Mouse (Mus musculus) thymus, postnatal 10 days (tissue): ENCODE measurements at regions not wholly inside any gene's neighbourhood (a gene's known extent, or its start where the extent isn't known, plus 50 kb on each side); places are given as distances from the start of the nearest gene placed in this dataset.

Experiments used
- DNase-seq, 2 experiments: peaks; one replicate each; pipeline ENCODE4 v3.0.0; 2021; ENCODE audit warnings: low spot score in 2 of 2

DNA sequence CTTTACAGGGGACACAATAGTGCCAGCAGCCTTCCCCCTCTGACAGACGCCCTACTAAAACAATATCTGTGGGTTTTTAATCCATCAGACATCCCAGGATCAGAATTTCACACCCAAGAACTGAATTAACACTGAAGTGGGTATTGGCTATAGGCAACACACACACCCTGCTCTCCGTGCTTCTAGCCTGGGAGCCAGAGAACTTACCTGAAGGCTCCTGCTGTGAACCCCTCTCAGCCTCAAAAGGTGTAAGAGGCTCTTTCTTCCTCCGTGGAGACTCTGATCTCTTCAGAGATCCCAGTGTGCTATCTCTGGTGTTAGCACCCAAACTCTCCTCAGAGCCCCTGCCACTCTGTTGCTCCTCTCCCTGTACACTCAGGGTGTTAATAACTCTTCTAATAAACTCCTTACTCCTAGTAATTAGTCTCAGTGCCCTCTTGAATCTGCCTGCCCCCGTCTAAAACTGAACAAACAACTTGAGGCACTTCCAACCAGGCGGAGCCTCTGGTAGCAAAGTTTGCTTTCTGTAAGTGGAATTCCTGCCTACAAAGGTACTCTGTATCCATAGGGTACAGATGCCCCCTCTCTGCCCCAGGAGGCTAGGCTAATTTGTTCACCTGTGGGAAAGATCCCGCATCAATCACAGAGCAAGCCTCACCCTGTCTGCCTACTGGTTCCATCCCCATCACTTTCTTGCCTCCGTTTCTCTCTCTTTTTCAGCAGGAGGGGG lies 452.9 kb upstream of the Fam19a5 start:
- DNase-seq, result no peak

DNA sequence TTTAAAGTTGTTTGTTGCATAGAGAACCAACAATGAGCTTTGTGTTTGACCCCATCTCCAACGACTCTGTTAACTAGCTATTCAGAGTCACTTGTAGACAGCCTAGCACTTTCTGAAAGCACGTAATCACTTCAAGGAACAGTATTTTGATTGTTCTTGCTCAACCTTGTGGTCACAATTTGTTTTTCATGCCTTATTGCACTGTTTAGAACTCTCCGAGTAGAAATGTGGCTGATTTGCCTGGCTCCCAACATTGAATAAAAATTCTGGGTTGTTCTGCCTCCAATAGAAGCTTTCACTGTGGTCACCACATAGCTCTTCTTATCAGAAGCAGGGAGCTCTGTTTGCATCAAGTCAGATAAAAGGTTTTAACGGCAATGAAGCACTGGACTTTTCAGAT lies 446.9 kb upstream of the Fam19a5 start:
- DNase-seq, result no peak

DNA sequence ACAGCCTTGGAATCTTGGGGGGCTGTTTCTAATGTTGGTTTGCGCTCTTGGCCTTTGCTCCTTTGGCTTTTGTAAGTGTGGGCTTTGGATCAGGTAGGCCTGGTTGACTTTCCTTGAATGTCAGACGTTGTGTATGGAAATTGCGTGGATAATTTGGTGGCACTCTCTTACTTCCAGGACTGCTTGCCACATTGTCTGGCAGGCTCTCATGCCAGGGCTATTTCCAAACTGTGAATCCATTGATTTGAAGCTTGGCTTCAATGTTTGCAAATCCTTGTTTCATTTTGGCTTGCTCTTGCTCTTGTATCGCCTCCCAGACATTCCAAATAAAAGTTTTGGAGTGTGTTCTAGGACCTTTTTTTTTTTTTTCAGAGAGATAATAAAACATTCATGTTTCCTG lies 443.0 kb upstream of the Fam19a5 start:
- no peak for DNase-seq

DNA sequence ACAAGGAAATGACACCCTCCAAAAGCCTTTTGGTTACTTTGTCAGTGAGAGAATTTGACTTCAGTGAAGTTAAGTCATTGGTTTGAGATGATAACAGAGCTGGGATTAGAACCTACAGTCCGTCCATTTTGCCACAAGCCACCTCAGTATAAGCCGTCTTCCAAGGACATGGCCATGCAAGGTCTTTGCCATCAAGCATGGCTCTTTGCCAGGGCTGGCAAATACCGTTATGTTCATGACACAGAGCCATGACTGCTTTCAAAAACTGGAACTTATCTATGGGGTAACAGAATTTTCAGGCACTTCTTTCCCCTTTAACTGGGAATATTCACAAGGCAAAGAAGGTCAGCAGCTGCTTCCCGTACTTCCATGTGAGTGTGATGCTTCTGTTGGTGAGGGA lies 441.9 kb upstream of the Fam19a5 start:
- no peak for DNase-seq

DNA sequence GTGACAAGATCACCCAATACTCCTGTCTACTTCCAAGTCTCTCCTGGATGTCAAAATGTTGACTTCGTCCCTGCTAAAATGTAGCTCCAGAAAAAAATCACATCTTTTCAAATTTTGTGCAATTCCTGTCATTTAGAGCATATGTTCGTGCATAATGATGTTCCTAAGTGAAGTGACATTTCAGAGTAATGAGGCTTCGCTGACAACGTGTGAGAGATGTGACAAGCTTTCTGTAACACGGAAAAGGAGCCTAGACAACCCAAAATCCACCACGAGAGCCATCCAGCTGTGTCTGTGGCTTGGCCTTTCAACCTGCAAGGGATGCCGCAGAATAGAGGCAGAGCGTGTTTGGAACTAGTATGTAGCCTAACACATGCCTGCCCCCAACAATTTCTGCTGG lies 438.1 kb upstream of the Fam19a5 start:
- no peak for DNase-seq

DNA sequence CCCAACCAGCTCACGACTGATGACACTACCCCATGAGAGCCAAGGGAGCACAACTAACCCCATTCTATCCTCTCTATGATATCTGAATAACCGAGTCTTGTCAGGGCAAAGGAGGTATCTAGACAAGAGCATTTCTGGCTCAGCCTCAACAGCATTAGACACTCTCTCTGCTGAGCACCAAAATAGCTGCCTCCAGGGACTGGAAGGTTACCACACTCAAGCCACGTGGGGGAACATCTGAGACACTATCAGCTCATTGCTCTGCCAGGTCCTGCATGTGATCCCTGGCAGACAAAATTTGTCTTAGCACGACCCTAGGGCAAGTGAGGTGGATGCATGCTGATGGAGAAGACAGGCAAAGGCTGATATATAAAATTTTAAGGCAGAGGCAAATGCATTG lies 436.4 kb upstream of the Fam19a5 start:
- no peak for DNase-seq

DNA sequence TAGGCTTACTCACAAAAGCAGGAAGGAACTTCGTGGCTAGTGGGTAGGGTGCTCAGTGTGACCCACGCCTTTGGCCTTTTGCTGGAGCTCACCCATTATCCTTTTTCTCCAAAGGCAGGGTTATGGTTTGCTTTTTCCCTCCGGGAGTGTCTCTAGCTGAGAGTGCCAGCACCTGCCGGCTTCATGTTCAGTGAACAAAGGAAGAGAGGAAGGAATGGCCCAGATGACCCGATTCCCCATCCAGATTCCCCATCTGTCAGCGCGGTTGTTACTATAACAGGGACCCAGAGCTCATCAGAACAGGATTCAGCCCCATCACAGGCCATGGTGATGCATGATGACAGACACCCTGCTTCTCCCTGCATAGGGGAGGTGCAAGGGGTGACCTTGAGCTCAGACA lies 435.7 kb upstream of the Fam19a5 start:
- DNase-seq, result no peak

DNA sequence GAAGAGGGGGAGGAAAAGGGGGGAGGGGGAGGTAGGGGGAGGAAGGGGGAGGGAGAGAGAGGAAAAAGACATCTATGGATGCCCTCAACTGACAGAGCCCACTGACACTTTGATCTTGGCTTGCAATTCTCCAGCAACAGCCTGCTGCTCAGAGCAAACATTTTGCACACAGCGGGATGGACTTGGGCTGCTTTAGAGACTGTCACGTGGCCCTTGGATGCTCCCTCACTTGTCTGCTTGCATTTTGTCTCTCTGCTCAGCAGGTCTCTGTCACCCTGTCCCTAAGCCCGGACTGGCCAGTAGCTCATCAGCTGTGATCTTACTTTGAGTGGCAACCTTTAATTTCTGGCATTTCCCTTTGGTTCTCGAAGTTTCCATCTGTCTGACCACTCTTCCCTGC lies 421.4 kb upstream of the Fam19a5 start:
- no peak for DNase-seq

DNA sequence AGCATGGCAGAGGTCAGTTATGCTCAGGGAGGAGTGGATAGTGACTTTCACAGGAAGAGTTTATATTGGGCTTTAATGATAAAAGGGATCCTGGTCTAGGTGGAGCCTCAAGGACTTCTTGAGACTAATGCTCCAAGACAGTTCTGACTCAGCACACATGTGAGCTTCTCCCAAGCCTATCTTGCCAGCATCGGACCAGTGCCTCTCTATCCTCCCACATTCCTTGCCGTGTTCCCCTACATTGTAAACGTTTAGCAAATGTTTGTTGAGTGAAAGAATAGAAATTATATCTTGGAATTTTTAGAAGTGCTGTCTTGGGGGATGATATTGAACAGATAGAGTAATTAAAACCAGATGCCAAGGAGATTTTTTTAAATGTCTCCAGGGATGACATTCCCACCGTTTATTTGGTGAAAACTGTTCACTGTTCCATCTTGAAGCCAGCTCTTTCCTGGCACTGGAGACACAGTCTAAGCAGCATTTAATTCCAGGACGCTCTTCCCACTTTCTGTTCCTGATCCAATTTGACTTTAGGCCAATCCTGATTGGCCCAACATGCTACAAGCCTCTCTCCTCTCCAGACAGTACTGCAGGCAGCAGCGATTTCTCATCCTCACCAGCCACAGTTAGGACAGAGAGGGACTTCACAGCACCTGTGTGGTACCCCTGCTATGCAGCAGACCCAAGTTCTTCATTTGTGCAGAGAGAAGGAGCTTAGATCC lies 418.5 kb upstream of the Fam19a5 start:
- no peak for DNase-seq

DNA sequence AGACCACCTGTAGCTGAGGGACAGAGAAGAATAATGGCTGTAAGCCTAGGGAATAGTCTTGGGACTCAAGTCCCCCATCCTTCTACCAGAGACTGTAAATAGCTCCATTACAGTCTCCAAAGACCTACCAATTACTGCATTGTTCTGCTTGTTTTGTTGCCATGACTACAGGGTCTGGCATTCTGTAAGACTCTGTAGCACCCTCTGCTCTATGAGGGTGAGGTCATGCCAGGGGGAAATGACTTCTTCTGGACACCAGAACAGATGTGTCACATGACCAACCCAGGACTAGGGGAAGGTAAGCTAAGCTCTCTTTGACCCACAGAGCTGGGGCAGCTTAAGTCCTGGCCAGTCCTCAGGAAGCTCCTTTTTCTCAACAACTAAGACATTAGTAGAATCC lies 405.2 kb upstream of the Fam19a5 start:
- no peak for DNase-seq

DNA sequence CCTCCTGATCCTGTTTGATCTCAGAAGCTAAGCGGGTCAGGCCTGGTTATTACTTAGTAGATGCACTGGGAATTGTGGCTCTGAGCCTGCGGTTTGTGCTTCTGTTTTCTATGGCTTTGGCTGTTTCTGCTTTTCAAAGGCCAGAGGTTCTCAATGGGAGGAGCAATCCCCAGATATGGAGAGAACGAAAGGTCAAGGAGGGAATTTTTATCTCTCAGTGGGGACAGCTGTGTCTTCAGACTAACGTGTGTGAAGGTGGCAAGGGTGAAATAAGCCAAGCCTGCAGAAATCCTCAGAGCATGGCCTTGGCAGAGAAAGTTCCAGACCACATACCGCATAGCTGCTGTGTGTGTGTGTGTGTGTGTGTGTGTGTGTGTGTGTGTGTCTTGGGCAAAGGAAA lies 375.0 kb upstream of the Fam19a5 start:
- no peak for DNase-seq

DNA sequence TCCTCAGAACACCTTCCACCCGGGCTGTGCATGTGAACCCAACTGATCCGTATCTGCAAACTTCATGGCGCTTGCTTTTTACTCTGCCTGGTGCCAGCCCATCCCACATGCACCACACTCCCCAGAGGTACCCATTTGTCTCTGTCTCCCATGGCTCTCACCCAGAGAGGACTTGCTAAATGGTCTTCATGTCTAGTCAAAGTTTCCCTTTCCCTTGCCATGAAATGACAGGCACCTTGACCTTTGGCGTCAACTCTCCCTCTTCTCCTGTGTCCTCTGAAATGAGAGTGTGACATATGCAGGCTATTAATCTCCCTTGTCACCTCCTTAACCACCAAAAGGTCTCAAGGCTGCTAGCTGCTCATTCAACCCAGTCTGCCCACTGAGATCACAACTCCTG lies 373.2 kb upstream of the Fam19a5 start:
- no peak for DNase-seq

DNA sequence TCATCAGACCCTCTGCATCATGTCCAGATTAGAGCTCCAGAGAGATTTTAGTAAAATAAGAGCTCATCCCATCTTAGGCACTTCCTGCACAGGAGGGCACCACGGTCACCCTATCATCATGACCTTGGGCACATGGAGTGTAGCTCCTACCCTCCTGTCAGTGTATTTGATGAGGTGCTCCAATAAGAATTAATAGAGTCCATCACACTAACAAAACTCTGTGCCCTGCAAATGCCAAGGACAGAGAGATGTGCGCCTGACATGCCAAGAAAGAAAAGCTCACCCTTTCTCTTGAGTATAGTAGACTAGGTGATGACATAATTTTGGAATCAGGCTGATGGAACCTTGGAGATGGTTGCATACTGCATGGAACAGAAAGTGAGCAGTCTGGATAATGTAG lies 371.0 kb upstream of the Fam19a5 start:
- DNase-seq, result no peak

DNA sequence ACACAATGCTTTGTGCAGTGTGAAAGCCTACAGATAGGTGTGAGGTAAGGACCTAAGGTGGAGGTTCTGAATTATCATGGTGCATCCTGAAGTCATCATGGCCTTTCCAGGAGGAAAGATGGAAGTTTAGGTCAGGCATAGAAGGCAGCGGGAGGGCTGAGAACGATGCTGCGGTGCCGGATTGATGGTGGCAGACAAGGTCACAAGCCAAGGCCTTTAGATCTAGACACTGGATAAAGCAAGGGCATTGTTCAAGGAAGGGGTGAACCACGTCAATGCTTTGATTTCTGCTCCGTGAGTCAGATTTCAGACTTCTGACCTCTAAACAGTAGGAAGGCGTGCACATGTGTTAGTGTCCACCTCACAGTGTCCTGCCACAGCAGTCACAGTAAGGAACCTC lies 365.5 kb upstream of the Fam19a5 start:
- no peak for DNase-seq

DNA sequence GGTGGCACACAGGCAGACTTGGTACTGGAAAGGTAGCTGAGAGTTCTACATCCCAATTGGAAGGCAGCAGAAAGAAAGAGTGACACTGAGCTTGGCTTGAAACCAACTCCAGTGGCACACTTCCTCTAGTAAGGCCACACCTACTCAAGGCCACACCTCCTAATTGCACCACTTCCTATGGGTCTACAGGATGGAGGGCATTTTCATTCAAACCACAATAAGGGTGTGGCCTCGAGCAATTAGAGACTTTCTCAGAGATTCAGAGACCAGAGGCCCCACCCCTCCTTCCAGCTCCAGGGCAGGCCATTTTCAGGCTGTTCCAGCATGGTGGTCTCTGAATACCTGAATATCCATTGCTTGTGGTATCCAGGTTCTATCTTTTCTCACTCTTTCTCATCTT lies 363.3 kb upstream of the Fam19a5 start:
- no peak for DNase-seq

DNA sequence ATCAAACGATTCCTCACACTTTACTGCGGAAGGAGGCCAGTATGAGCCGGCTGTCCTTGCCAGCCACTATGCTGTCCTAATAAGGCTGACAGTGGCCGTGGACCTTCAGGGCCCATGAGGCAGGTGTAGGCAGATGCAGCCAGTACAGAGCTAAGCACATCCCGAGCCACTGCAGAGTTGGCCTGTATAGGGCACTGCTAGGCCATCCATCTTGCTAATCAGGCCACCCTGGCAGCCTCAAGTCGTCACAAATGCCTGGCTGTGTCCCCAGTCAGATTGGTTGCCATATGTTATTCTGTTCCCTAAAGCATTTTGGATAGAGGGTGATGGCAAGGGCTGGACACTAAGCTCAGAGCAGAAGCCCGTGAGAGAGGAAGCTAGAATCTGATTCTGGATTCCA lies 359.9 kb upstream of the Fam19a5 start:
- DNase-seq, result no peak

DNA sequence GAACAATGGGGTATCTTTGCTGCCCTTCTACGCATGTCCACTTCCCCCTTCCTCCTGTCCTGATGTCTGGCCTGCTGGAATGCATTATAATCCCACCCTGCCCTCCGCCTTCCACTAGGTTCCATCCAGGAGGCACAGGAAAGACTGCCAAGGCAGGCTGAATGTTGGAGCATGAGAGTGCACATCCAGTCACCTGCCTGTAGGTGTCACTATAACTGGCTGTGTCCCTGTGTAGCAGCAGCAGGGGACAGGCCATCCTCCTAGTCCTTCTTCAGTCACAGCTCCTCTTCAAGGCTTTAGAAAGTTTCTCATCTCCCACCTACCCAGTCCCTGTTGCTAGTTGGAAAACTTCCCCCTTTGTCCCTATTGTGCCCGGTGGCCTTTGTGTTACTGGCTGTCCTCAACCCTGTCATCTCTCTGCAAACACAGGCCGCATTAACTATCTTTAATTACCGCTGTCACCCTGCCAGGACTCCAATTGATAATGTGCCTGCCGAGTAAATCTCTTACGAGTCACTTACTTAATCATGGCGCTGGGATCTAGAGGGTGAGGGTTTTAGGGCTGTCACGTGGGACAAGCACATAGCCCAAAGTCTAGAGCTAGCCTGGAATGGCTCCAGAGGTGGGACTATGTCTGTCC lies 355.2 kb upstream of the Fam19a5 start:
- DNase-seq, result no peak

DNA sequence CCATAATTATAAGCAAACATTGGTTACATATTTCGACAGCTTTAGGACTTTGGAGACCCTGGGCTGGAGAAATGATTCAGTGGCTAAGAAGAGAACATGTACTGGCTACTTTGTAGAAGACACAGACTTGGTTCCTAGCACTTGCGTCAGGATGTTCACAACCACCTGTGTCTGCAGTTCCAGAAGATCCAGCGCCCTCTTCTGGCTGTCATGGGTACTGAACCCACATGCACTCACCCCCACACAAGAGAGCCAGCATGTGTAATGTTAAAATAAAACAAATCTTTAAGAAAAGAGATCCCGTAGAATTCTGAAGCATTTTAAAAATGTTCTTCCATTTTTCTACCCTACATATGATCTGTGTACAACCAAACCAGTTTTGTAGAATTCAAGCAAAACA lies 352.2 kb upstream of the Fam19a5 start:
- no peak for DNase-seq

DNA sequence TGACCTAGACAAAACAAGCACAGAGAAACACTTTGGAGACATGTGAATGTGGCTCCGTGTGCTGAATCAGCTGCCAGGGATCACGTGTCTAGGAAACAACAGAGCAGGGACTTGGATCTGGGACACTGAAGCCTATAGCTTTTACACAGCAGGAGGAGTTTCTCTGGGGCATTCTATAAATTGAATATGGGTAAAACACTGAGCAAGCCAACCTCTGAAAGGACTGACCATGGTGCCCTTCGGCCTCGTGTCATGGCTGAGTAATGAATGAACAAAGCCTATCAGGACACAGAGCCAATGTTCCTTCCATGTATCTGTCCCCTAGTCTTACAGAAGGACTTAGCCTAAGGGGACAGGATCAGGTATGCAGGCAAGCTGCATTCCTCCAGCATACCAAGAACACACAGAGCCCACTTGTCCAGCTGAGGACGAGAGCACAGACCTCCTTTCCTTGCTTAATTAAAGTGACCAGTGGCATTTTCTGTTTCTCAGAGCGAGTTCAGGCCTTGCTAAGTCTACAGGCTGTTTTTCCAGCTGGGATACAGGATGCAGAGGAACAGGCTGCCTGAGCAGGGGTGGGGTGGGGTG lies 347.7 kb upstream of the Fam19a5 start:
- no peak for DNase-seq

DNA sequence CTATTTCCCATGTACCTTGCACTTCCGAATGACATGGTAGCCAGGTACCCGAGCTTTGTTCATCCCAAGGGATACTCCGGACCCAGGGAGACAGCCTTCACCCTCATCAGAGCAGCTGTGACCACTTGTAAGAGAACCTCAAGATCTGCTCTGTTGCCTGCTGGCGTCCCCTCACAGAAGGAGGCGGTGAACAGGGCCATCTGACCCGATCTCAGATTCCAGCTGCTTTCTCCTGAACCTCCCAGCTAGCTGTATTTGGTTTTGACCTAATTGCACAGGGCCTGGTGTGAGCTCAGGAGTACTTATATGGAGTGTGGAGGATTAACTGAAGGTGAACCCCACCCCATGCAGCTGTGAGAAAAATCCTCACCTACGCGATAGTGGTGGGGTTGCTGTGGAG lies 344.5 kb upstream of the Fam19a5 start:
- no peak for DNase-seq

DNA sequence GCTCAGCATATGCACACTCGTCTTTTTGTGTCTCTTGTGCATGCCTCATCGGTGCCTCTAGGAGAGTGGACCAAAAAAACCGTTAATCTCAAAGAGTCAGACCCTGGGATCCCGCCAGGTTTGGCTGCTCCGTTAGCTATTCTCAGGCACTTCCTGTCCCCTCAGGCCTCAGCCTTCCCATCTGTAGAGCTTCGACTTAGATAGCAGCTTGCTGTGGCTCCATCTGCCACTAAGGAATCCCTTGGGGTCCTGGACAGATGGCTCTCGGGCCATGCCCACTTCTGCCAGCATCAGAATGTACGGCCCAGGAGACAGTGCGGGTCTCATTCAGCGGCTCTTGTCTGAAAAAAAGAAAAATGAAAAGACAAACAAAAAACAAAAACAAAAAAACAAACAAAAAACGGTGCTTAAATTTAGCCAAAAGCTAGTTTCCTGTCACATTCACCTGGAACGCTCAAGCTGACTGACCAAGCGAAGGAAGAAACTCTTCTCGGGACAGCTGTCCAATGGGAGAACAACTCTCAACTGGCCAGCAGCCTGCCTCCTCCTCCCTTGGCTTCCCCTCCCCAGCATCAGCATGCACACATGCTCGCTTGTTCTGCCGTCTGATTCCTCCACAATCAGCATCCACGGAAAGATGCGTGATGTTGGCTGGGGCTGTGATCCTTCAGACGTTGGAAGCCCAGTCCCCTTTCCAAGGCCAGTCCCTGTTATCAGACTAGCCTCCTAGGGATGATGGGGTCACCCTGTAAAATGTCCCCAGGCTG lies 343.6 kb upstream of the Fam19a5 start:
- no peak for DNase-seq

DNA sequence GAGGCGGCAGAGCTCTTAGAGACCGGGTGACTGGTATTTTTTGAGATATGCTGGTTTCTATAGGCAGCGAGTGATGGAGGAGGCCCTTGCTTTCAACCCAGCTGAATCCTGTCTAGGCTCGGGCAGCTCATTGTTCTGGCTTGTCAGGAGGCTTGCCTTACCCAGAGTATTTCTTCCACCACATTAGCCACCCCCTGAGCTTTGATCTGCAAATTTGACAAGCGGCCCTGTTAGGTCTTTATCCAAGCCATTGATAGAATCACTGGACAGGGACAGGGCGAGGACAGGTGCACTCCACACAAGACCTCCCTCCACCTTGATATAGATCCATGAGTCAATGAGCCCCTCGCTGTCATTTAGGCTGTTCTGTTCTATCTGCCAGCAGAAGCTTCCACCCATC lies 343.0 kb upstream of the Fam19a5 start:
- no peak for DNase-seq
